Mouse (Mus musculus) cerebellum, adult 2 months (tissue): ENCODE results near the gene Inava.

Experiments
- CTCF ChIP-seq: fragments of 200-500 bp; IDR thresholded peaks from 2 replicates; pipeline ENCODE4 v1.5.1; 2011; ENCODE audit warnings: low read depth, mild to moderate bottlenecking, control low read depth, low read length, moderate library complexity, borderline replicate concordance; ENCODE audit not compliant: insufficient read depth
- POLR2A ChIP-seq: fragments of 200-500 bp; IDR thresholded peaks from 2 replicates; pipeline ENCODE4 v1.6.1; 2011; ENCODE audit warnings: low read length, control low read depth, borderline replicate concordance; ENCODE audit not compliant: insufficient read depth

GRCm38 (mm10) chr1:136260635-136261238 is 26.7 kb upstream of the Inava start, which contains the start of gene Gpr25:
- TF ChIP-seq CTCF, result no peak
- no peak for TF ChIP-seq POLR2A
